Mouse (Mus musculus) CH12.LX (cell line): ENCODE results near the gene Copg2.

Source experiments
- CHD2 ChIP-seq: IDR thresholded peaks from 2 replicates; pipeline ENCODE4 v1.6.1; 2011; ENCODE audit warnings: low read length, improper control_type of control experiment
- NRF1 ChIP-seq: IDR thresholded peaks from 2 replicates; pipeline ENCODE4 v1.6.1; 2014; ENCODE audit warnings: low read depth, mild to moderate bottlenecking, inconsistent platforms, low read length, improper control_type of control experiment, moderate library complexity

- TF ChIP-seq NRF1 (no peak), CHD2 (no peak)
Observed at GRCm38 (mm10) chr6:30749042-30749689, 147.4 kb downstream of the Copg2 start.
